Mouse (Mus musculus): Measurements from ENCODE around the gene Zbtb25.

Zbtb25 gene

GRCm38 (mm10) chr12:76377059-76377458, 7.7 kb upstream of the Zbtb25 start:
- no peak for DNase-seq (ENCODE audit: low read depth, low spot score)

- no peak for DNase-seq (ENCODE audit: low read depth, low spot score)
Measured at GRCm38 (mm10) chr12:76376649-76377048, 7.2 kb upstream of the Zbtb25 start.

GRCm38 (mm10) chr12:76375506-76375905, 6.1 kb upstream of the Zbtb25 start:
- DNase-seq (ENCODE audit: low read depth, low spot score): no peak

- no peak for DNase-seq (ENCODE audit: low read depth, low spot score)
Measured at GRCm38 (mm10) chr12:76374911-76375310, 5.5 kb upstream of the Zbtb25 start.

GRCm38 (mm10) chr12:76373991-76374390, 4.6 kb upstream of the Zbtb25 start:
- DNase-seq (ENCODE audit: low read depth, low spot score): no peak

- no peak for DNase-seq (ENCODE audit: low read depth, low spot score)
Measured at GRCm38 (mm10) chr12:76372881-76373818, 3.7 kb upstream of the Zbtb25 start.

GRCm38 (mm10) chr12:76372046-76372445, 2.6 kb upstream of the Zbtb25 start:
- DNase-seq (ENCODE audit: low read depth, low spot score): no peak

- peak; percentile 62 for DNase-seq (ENCODE audit: low read depth, low spot score)
Measured at GRCm38 (mm10) chr12:76370831-76371571, 1.6 kb upstream of the Zbtb25 start.

- peak; percentile 55 for DNase-seq (ENCODE audit: low read depth, low spot score)
Measured at GRCm38 (mm10) chr12:76369978-76370830, 802 bp upstream of the Zbtb25 start, which contains the start of gene Zbtb1. Gene Zbtb1 (plus strand): TSS chr12:76370266.

- no peak for DNase-seq (ENCODE audit: low read depth, low spot score)
Measured at GRCm38 (mm10) chr12:76368790-76369205, 604 bp downstream of the Zbtb25 start.

GRCm38 (mm10) chr12:76368201-76368789, 1.1 kb downstream of the Zbtb25 start:
- DNase-seq (ENCODE audit: low read depth, low spot score): no peak

- peak; percentile 49 for DNase-seq (ENCODE audit: low read depth, low spot score)
Measured at GRCm38 (mm10) chr12:76367096-76367995, 2.1 kb downstream of the Zbtb25 start.

- no peak for DNase-seq (ENCODE audit: low read depth, low spot score)
Measured at GRCm38 (mm10) chr12:76366276-76366675, 3.1 kb downstream of the Zbtb25 start.

GRCm38 (mm10) chr12:76362303-76362676, 7.1 kb downstream of the Zbtb25 start:
- no peak for DNase-seq (ENCODE audit: low read depth, low spot score)

- DNase-seq (ENCODE audit: low read depth, low spot score): no peak
Measured at GRCm38 (mm10) chr12:76361405-76362302, 7.7 kb downstream of the Zbtb25 start.

GRCm38 (mm10) chr12:76360868-76361267, 8.5 kb downstream of the Zbtb25 start:
- no peak for DNase-seq (ENCODE audit: low read depth, low spot score)

- DNase-seq (ENCODE audit: low read depth, low spot score): no peak
Measured at GRCm38 (mm10) chr12:76349680-76350220, 19.7 kb downstream of the Zbtb25 start.

- DNase-seq (ENCODE audit: low read depth, low spot score): no peak
Measured at GRCm38 (mm10) chr12:76345759-76346455, 23.5 kb downstream of the Zbtb25 start.
